Mouse (Mus musculus): ENCODE measurements at regions not wholly inside any gene's neighbourhood (a gene's known extent, or its start where the extent isn't known, plus 50 kb on each side); places are given as distances from the start of the nearest gene placed in this dataset.

DNA sequence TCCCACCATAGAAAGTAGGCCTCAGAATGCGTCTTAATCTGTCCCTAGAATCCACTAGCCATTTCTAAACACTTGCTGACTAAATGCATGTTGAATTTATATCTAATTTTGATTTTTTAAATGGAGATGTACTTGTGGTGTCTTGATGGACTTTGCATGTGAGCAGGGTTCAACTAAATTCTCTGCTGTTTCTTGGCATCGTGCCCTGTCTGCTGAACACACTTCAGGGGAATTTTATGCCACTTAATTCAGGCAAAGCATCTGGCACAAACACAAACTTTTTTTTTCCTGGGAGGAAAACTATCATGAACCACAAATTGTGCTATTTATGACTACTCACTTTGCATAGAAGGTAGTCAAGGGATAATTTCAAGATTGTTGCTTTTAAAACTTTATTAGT is 87.7 kb downstream of the Stc2 start:
- DNase-seq, result no peak

DNA sequence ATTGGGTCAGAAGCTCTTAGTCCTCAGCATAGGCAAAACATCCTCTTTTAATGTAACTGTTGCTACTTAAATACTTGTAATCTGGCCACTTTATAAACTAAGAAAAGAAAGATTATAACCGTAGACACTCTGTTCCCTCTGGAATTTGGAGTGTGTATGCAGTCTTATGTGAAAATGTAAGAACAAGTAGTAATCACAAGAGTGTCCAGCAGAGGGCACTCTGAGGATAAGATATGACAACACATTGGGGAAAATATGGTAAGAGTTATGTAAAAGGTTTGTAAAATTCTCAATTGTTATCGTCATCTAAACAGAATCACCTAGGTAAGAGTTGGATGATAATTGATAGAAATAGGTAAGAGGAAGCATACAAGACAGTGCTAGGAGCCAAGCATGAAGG is 66.2 kb upstream of the Gm17332 start:
- peak; percentile 14 to 64 for DNase-seq

Data from layer of hippocampus, postnatal 36 days (tissue).